Mouse (Mus musculus) stomach, postnatal 0 days (tissue): ENCODE results near the gene Pip4k2a. TPM values are rescaled to one million over a fixed set of nuclear protein-coding genes. Genes with fewer than 3 reads are reported as not detected.

ENCODE experiments used
- ATAC-seq: fragments of 200-750 bp; cut with Nextera tagmentation; 2 replicates; pipeline ENCODE4 v1.8.0; 2017; ENCODE audit not compliant: low FRiP score, low TSS enrichment
- DNase-seq: peaks from one replicate; pipeline ENCODE4 v3.0.0-alpha.2; 2016; ENCODE audit warnings: low spot score
- H3K27ac ChIP-seq: fragments of 300-500 bp; sonication (generic); replicated peaks from 2 replicates; pipeline ENCODE4 v1.5.1; 2014; ENCODE audit warnings: mild to moderate bottlenecking, control low read depth
- H3K27me3 ChIP-seq: fragments of 300-500 bp; sonication (generic); 2 replicates; pipeline ENCODE4 v1.6.1; 2014; ENCODE audit warnings: low read length; ENCODE audit not compliant: control insufficient read depth, insufficient read depth
- H3K36me3 ChIP-seq: fragments of 300-500 bp; sonication (generic); 2 replicates; pipeline ENCODE4 v1.6.1; 2014; ENCODE audit warnings: low read length, mixed read lengths; ENCODE audit not compliant: control insufficient read depth, insufficient read depth
- H3K4me1 ChIP-seq: fragments of 300-500 bp; sonication (generic); replicated peaks from 2 replicates; pipeline ENCODE4 v1.6.1; 2014; ENCODE audit warnings: antibody characterized with exemption; ENCODE audit not compliant: control insufficient read depth, insufficient read depth
- H3K4me2 ChIP-seq: fragments of 300-500 bp; sonication (generic); replicated peaks from 2 replicates; pipeline ENCODE4 v1.6.1; 2014; ENCODE audit warnings: low read depth, mild to moderate bottlenecking, control low read depth, moderate library complexity
- H3K4me3 ChIP-seq: fragments of 300-500 bp; sonication (generic); 2 replicates; pipeline ENCODE4 v1.5.1; 2014; ENCODE audit warnings: low read depth, low read length, control low read depth
- H3K9ac ChIP-seq: fragments of 300-500 bp; sonication (generic); 2 replicates; pipeline ENCODE4 v1.6.1; 2014; ENCODE audit warnings: mild to moderate bottlenecking, low read length, control low read depth, mixed read lengths
- H3K9me3 ChIP-seq: fragments of 300-500 bp; sonication (generic); 2 replicates; pipeline ENCODE4 v1.6.1; 2016; ENCODE audit warnings: low read length; ENCODE audit not compliant: control insufficient read depth
- CTCF ChIP-seq: IDR thresholded peaks from 2 replicates; pipeline ENCODE4 v1.5.1; 2016; ENCODE audit warnings: antibody characterized with exemption, low read depth, mild to moderate bottlenecking, moderate library complexity
- EP300 ChIP-seq: optimal IDR thresholded peaks from 2 replicates; pipeline ENCODE3; 2016; ENCODE audit warnings: antibody characterized with exemption
- WGBS: fragments of 180-500 bp; shearing (Covaris S2); extraction: QIAGEN DNeasy Blood & Tissue Kit; methylation state at CpG from one replicate; pipeline ENCODE4 v1.1.7; 2014; 5-methylcytosine and 5-hydroxymethylcytosine counted together
- polyA plus RNA-seq: library from polyadenylated mRNA; unstranded; fragments of >200 nt; fragmentation: Nextera tagmentation; extraction: Ambion mirVana; gene quantifications from 2 replicates; pipeline ENCODE4 v1.2.1, GENCODE M21; 2015

Pip4k2a gene
- polyA plus RNA-seq, 1 experiment from 2014 or later: 4.5 TPM

GRCm38 (mm10) chr2:18967451-18968063, 30.4 kb downstream of the Pip4k2a start:
- no peak overlapping the region for H3K9ac ChIP-seq
- WGBS: 88% methylated on average over 5 of the region's 5 CpGs

GRCm38 (mm10) chr2:18966566-18966965, 31.4 kb downstream of the Pip4k2a start:
- Histone ChIP-seq H3K9me3 (no peaks in the 10 kb centered on the region), H3K4me1 (no peaks in the 10 kb centered on the region), H3K27ac (no peak overlapping the region), H3K36me3 (no peaks in the 10 kb centered on the region), H3K27me3 (no peaks in the 10 kb centered on the region), H3K9ac (no peak overlapping the region), H3K4me2 (no peak overlapping the region), H3K4me3 (no peak overlapping the region)
- WGBS: 90% methylated on average over 5 of the region's 5 CpGs
- no peak for ATAC-seq
- DNase-seq: no peak
- no peak for TF ChIP-seq EP300
- TF ChIP-seq CTCF: no peak

More at GRCm38 (mm10) chr2:18967451-18968063, 30.4 kb downstream of the Pip4k2a start:
- Histone ChIP-seq H3K4me3 (no peak overlapping the region), H3K4me2 (no peak overlapping the region), H3K9me3 (no peaks in the 10 kb centered on the region), H3K4me1 (no peaks in the 10 kb centered on the region), H3K27me3 (no peaks in the 10 kb centered on the region), H3K36me3 (no peaks in the 10 kb centered on the region), H3K27ac (no peak overlapping the region)
- ATAC-seq (no peak), DNase-seq (no peak)
- no peak for TF ChIP-seq CTCF

GRCm38 (mm10) chr2:18965950-18966349, 32.0 kb downstream of the Pip4k2a start:
- Histone ChIP-seq H3K27ac (no peak overlapping the region), H3K36me3 (no peaks in the 10 kb centered on the region), H3K4me1 (no peaks in the 10 kb centered on the region), H3K9me3 (no peaks in the 10 kb centered on the region), H3K4me3 (no peak overlapping the region), H3K9ac (no peak overlapping the region), H3K4me2 (no peak overlapping the region), H3K27me3 (no peaks in the 10 kb centered on the region)
- DNase-seq (no peak), ATAC-seq (no peak)
- no peak for TF ChIP-seq CTCF
- TF ChIP-seq EP300: no peak
- 96% methylated on average over 2 of the region's 2 CpGs for WGBS

GRCm38 (mm10) chr2:18965108-18965507, 32.8 kb downstream of the Pip4k2a start:
- Histone ChIP-seq H3K4me1 (no peaks in the 10 kb centered on the region), H3K4me2 (no peak overlapping the region), H3K9ac (no peak overlapping the region), H3K36me3 (no peaks in the 10 kb centered on the region), H3K27ac (no peak overlapping the region), H3K9me3 (no peaks in the 10 kb centered on the region), H3K4me3 (no peak overlapping the region), H3K27me3 (no peaks in the 10 kb centered on the region)
- 72% methylated on average over 3 of the region's 3 CpGs for WGBS
- DNase-seq: no peak
- no peak for ATAC-seq
- TF ChIP-seq CTCF (no peak), EP300 (no peak)

GRCm38 (mm10) chr2:18963286-18964040, 34.5 kb downstream of the Pip4k2a start:
- TF ChIP-seq CTCF (no peak), EP300 (no peak)
- no peaks in the 10 kb centered on the region for H3K36me3 ChIP-seq
- 78% methylated on average over 13 of the region's 13 CpGs for WGBS
- H3K9ac ChIP-seq: no peak overlapping the region
- H3K4me3 ChIP-seq: no peak overlapping the region
- DNase-seq (no peak), ATAC-seq (no peak)
- H3K4me2 ChIP-seq: no peak overlapping the region
- H3K4me1 ChIP-seq: no peaks in the 10 kb centered on the region
- H3K27ac ChIP-seq: no peak overlapping the region
- no peaks in the 10 kb centered on the region for H3K9me3 ChIP-seq
- no peaks in the 10 kb centered on the region for H3K27me3 ChIP-seq

- Histone ChIP-seq H3K27me3 (no peaks in the 10 kb centered on the region), H3K4me3 (no peak overlapping the region), H3K4me1 (no peaks in the 10 kb centered on the region), H3K9ac (no peak overlapping the region), H3K27ac (no peak overlapping the region), H3K4me2 (no peak overlapping the region), H3K9me3 (no peaks in the 10 kb centered on the region), H3K36me3 (no peaks in the 10 kb centered on the region)
- 84% methylated on average over 3 of the region's 3 CpGs for WGBS
- TF ChIP-seq CTCF (no peak), EP300 (no peak)
- DNase-seq: no peak
- no peak for ATAC-seq
These were observed 35.4 kb downstream of the Pip4k2a start for GRCm38 (mm10) chr2:18962502-18962901.
